Mouse (Mus musculus): ENCODE measurements around the gene Grm8.

Gene Grm8

DNA sequence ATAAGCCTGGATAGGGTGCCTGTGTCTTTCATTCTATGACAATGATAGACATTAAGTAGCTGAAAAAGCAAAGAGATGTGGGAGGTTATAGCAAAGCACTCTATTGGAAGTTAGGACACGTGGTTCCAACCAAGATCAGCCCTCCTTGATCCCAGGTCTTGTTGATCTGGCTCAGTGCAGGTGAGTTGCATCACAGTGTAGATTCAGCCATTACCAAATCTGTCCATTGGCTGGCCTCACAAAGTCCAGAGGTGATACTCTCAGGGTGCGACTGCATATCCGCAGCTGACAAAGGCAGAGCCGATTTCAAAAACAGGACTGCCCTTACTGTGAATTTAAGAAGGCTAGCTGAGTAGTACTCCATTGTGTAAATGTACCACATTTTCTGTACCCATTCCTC is 103.0 kb downstream of the Grm8 start:
- no peak for DNase-seq

DNA sequence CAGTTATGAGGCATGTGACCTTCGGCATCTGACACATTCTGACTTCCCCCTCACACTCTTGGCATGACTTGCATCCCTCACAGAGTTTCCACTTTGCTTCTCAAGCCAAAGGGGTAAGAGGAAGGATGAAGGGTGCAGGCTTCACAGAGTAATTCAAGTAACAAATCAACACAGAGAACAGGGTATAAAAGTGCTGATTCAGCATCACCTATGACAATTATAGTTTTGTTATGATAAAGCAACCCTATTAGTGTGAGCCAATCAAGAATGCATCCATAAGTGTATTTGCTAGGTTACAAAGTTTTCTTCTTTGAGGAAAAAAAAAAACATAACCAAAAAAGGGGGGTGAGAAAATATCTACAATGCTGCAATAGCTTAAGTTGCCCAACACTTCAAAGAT is 117.3 kb downstream of the Grm8 start:
- no peak for DNase-seq

DNA sequence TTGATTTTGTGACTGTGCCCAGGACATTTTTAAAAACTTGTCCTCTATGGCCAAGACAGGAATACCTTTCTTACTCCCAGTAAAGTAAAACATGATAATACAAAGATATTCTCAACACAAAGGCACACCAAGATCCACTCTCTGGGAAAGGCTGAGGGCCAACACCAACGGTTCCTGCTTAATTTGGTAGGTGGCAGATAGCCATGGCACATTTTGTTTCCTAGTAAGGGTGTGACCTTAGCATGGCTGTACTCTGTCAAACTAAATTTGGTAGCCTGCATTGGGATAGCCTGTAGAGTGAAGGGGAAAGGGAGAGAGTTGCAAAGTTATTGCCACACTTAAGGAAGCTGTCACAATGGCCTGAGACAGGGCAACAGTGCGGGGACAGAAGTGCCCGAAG is 128.0 kb downstream of the Grm8 start:
- DNase-seq: no peak

DNA sequence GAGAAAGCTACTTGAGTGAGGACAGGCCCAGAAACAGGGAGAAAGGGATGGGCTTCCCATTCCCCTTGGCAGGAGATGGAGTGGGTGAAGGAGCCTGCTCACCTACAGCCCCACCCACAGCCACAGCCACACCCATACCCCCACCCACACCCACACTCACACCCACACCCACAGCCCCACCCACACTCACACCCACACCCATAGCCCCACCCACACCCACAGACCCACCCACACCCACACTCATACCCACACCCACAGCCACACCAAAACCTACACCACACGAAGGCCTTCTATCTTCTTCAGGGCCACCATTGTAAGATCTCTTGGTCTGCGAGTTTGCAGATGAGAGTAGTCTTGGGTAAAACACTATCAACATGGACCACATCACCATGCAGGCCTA is 137.7 kb downstream of the Grm8 start:
- DNase-seq: no peak

DNA sequence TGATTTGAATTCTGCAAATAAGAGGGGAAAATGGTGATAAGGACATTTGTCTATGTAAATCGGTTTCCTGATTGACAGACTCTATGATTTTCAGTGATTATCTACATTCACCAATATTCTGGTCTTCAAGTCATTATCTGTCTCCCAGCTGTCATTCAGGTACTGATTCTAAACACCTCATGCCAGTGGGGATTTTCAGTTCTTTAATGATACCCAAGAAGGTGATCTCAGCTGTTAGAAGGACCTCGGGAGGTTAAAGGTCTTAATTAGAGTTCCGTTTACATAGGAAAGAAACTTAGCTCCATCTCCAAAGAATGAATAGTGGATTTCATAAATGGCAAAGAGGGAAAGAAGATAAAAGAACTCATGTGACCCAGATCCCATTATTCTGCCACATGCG is 143.7 kb downstream of the Grm8 start:
- no peak for DNase-seq

DNA sequence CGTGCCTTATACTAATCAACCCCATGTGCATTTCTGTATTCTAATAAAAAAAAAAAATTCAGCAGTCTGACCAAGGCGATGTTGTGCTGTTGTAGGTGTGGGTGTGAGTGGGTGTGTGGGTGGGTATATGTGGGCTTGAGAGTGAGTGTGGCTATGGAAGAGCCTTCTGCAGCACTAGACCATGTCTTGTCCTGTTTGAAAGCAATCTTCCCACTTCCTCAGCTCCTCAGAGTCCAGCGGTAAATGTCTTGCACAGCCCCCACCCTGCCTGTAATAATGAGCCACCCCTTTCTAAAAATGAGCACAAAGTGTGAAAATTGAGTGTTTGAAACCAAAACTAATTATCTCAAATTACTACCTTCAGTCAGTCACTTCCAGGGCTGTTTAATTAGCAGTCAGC is 152.4 kb downstream of the Grm8 start:
- DNase-seq: no peak

DNA sequence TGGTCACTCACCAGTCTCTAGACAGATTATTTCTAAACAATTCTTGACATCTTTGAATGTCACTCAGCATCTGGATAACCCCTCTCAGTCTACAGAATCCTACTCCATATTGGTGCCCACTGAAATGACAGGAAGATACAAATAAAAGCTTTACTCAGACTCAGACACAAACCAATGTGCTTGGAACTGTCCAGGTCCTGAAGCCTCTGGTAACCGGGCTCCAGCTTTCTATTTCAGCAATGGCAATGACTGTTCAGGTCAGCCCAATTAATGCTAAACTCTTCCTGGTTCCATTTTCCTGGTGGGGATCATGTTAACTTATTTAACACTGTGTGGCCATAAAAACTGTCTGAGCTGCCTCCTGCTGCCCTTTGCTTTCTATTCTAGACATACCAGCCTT is 153.0 kb downstream of the Grm8 start:
- no peak for DNase-seq

DNA sequence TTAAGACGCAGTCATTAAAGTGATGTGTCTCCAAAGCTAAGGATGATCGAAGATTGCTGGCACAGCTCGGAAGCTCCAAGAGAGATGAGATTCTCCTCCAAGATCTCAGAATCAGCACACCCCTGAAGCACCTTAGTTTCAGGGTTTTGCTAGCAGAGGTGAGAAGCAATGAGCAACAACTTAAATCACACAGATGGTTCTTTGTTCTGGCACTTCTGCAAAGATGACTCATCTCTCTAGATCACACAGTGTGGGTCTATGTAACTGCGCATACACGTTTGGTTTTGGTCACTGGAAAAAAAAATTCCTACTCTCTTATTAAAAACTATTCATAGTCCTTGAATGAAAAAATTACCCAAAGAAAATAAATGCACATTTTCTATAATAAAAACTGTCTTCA is 157.6 kb downstream of the Grm8 start:
- DNase-seq: no peak

DNA sequence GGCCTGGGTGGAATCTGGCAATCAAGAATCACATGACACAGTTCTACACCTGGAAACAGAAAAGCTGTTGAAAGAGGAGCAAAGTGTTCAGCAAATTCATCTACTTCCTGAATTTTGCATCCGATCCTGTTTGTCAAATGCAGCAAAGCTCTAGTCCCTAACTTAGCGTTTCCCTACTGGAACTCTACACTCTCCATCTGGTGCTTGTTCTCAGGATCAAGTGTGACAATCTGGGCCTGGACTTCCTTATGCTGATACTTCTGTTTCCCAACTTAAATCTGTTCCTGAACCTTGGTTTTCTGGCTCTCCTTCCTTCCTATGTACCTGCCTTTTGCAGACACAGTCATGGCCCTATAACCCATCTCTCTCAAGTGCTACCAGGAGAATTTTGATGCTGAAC is 166.1 kb downstream of the Grm8 start:
- DNase-seq: no peak

DNA sequence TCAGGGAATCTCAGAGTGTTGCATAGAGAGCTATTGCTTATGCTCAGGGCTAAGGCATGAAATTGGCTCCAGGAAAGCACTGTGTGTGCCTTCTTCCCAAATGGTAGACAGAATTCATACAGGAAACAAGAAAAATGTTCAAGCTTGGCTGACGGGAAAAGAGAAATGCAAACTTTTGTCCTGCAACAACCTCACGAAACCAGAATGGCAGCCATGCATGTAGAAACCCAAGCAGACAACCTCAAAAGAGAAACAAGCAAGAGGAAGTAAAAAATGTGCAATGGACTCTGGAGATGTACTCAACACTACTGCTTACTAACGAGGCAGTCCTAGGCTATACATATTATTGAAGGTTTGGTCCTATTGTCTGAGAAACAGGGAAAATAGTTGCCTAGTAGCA is 167.9 kb downstream of the Grm8 start:
- no peak for DNase-seq

DNA sequence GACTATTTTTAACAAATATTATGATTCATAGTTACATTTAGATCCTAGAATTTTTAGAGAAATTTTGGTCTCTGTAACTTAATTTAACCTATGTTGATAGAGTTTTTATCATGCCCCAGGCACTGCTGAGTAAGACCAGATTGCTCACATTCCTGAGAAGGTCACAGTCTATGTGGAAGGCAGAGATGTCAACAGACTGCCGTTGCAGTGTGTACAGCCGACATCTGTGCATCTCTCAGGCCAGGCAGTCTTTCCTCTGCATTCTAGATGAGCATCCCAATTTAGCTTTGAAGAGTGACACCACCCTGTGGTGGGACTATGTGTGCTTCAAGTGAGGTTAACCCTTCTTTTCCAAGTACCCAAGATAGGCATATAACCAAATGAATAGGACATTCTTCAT is 169.7 kb downstream of the Grm8 start:
- DNase-seq: no peak

DNA sequence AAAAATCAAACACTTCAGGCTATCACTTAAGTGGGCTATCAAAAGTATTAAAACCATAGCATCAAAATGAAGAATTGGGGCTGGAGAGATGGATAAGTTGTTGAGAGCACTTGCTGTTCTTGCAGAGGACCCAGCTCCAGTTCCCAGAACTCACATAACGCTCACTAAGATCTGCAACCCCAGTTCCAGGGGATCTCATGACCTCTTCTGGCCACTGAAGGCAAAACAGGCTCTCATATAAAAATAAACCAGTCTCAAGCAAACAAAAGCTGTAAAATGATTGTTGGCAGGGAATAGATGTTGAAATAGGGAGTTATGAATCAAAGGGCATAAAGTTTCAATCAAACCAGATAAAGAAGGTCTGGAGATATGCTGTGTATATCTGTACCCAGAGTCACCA is 171.1 kb downstream of the Grm8 start:
- DNase-seq: no peak

DNA sequence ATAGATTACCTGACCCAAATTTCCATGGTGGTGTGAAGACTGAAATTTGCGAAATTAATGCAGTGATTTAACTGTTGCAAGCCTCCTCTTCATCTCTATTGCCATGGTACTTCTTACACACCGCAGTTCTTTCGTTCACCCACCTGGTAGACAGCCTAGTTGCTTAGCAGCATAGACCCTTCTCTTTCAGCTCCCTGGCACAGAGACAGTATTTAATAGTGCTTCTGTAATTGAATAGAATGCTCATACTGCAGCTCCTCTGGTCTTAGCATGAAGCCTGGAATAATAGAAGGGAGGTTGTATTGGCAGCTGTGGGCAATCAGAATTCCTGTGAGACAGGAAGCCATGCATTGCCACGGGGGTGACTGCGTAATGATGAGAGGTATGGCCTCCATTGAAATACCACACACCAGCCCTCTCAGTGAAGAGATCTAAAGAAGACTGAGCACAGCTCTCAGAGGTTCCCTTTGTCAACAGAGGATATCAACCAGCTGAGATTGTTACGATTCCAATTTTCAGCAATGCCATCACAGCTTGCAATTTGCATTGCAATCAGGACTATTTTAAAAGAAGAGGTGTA is 178.6 kb downstream of the Grm8 start:
- no peak for DNase-seq

DNA sequence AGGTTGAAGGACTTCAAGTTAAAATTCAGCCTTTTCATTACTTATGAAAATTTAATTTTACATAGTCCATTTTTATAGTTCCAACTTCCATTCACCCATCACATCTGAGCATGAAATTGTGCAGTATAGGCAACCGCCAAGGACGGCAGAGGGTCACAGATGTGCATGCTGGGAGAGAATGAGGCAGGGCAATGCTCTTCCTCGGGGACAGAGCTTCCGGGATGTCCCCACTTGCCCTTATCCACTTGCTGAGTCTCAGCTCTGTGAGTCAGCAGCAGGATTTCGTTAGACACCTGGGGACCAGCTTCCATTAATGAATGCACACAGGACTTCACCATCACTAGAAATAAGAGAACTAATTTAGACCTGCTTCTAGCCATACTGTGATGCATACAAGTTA is 183.5 kb downstream of the Grm8 start:
- DNase-seq: no peak

DNA sequence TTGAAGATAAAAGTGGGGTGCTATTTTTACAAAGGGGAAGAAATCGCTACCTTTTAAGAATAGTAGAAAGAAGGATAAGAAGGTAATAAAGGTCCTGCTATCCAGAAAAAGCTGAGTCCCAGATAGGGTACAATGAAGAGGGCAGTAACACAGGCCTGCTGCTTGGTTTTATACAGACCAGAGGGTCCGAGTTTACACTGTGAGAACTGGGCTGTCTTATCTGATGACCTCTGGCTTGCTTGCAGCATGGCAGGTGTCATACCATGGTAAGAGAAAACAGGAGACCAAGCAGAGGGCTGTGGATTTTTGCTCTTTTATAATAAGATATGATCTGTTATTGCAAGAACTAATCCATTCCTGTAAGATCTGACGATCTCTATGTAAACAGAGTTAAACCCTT is 206.9 kb downstream of the Grm8 start:
- no peak for DNase-seq

DNA sequence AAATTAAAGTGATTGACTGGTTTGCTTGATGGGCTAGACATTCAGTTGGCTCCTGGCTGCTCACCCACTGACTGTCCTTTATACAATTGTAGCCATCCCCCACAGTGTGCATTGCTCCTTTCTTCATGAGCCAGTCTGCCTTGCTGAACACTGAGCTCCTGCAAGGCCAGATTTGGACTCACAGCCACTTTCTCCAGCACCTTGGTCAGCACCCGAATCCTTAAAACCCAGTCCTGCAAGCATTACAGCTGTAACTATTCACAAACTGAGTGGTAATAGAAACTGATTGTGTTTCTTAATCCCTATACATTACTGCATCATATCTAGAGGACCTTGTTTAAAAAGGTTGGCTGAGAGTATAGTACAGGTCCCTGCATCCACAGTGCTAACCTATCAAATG is 221.7 kb downstream of the Grm8 start:
- DNase-seq: no peak

DNA sequence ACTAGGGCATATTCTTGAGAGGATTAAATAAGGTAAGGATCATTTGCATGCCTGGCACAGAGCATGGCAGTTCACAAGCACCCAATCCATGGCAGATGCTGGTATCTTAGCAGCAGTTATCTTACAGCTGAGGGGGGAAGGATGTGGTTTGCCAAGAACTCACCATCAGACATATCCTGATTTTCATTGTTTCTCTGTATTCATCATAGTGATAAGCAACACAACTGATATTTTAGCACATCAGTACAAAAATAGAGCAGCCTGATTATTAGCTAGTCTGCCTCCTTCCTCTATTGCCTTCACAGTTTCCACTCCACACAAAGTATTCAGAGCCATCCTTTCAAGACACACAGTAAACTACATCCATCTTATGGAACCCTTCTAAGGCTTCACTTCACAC is 230.6 kb downstream of the Grm8 start:
- DNase-seq: no peak

DNA sequence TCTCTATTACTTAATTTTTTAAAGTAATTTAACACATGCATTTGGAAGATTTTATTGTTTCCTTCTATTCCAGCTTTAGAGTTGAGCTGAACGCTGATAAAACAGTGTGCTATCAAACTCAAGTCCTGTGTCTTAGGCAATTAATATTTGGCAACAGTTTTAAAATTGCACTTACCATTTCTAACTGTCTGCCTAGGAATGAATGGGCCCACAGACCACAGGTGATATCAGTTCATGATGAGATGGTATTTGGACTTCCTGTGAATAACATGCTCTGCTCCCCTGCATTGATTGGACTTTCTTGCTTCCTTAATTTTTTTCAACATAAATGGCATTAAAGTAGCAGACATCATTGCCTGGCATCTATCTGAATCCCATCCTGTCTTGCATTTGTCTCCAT is 232.8 kb downstream of the Grm8 start:
- no peak for DNase-seq

DNA sequence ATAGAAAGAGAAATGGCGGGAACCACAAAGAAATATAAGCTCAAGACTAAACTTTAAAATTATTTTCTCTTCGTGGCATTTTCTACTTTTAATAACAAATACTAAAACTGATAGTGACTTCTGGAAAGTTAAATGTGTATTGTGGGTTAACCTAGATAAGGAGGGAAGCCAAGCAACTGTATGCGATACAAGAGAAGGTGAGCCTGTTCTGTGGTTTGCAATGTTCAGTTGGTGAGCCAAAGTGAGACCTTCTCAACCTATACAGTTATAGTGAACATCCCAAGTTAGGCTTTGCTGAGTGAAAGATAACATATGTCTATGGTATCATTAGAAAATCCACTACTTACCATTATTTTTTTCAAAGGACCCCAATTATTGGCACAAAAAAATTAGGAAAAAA is 233.6 kb downstream of the Grm8 start:
- no peak for DNase-seq

DNA sequence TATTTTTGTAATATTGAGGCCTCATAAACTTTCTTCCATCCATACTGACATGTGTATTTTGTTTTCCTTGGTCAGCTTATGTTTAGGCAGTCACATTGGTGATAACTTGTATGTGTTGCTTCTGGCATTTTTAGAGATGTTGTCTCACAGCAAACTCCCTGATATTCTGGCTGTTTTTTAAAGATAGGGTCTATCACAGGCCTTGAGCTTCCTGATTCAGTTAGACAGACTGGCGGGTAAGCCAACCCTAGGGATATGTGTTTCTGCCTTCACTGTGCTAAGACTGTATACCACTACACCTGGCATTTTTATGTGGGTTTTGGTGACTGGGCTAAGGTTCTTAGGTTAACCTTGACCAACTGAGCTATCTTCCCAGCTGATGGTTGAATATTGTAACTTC is 239.8 kb downstream of the Grm8 start:
- DNase-seq: no peak

DNA sequence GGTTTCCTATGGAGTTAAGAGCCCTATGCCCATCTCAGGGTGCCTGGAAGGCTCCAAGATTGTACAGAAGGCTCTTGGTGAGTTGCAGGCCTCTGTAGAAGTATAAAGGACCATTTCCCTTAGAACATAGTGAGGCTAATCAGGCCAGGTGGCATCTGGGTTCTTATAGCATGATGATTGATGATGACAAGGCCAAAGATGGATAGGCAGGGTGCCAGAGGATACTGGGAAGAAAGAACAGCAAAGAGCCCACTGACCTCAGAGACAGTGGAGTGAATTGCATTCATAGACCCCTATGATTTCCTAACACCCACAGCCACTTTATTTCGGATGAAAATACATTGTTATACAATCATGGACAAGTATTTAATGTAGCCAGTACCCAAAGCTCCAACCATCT is 242.1 kb downstream of the Grm8 start:
- no peak for DNase-seq

DNA sequence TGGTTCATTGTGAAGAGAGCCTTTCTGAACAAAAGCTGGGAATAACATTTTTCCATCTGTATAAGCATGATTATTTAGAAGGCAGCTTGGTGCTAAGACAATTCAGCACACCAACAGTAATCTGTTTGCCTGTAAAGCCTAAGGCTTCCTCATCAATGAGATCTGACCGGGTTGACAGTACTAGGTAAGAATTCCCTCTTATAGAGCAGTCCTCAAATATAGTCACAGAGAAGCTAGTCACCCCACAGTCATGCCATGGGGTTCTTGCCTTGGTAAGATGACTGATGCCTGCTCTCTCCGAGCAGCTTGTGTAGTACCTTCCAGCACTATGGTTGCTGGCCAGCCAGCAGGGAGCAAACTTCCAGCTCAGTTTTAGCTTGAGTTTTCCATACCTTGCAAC is 246.6 kb downstream of the Grm8 start:
- DNase-seq: no peak

DNA sequence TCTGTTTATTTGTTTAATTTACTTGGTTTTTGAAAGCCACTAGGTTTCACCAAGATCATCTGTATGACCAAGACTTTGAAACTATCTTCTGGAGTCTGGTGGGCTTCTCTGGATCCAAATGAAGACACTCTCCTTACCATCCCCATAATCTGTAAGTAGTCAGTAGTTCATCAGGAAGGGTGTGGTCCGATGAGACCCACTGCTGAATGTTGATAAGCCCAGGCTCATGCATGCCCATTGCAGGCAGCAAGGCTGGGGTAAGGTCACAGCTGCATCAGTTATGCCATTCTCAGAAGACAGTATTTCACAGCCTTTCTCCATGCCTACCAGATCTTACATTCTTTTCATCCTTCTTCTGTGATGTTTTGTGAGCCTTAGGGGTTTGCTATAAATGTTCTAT is 247.1 kb downstream of the Grm8 start:
- DNase-seq: no peak

DNA sequence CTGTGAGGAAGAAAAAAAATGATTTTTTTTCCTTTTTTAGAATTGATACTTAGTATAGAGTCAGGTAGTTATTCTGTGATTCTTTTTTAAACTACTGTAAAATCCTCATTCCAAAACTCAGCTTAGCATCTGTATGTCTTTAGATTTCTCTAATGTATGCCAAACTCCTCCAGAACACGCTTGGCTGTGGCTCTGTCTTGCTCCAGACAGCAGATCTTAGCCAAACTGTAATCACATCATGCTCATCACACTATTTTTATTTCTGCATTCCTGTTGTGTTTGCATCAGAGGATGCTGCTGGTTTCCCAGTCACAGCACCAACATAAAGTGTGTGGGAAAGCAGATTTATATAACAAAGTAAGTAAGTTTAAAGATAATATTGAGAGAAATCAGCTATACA is 249.2 kb downstream of the Grm8 start:
- DNase-seq: no peak

DNA sequence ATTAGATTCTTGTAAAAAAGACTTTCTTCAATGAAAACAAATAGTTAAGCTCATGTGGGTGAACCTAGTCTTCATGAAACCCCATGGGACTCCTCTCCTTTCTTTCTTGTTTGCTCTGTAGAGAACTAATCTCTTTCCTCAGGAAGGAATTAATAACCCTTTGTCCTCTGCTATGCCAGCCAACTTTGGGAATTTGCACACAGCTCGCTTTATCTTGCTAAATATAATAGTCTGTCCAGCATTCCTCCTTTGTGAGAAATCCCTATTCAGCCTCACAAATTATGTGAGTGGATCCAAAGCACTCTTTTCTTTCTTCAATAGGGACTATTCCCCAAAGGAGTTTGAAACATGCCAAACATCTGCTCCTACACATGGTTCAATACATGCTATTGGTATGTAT is 285.3 kb downstream of the Grm8 start:
- DNase-seq: no peak

DNA sequence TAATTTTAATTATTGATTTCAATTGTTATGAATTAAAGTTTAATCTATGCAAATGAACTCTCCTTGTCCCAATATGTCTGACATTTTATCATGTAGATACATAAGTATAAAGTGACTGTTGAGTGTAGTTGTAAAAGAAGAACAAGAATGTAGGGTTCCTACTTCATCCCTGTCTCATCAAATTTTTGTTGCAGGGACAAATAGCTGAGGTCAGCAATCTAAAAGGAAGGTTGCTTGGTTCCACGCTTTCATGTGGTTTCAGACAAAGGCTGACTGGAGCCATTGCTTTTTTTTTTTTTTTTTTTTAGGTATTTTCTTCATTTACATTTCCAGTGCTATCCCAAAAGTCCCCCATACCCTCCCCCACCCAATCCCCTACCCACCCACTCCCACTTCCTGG is 298.8 kb downstream of the Grm8 start:
- DNase-seq: no peak
